Mouse (Mus musculus): ENCODE measurements around the gene Atp6v1g2.
A peak's percentile ranks its signal among the peaks of the same experiment; 100 is the strongest.

Gene Atp6v1g2

DNA sequence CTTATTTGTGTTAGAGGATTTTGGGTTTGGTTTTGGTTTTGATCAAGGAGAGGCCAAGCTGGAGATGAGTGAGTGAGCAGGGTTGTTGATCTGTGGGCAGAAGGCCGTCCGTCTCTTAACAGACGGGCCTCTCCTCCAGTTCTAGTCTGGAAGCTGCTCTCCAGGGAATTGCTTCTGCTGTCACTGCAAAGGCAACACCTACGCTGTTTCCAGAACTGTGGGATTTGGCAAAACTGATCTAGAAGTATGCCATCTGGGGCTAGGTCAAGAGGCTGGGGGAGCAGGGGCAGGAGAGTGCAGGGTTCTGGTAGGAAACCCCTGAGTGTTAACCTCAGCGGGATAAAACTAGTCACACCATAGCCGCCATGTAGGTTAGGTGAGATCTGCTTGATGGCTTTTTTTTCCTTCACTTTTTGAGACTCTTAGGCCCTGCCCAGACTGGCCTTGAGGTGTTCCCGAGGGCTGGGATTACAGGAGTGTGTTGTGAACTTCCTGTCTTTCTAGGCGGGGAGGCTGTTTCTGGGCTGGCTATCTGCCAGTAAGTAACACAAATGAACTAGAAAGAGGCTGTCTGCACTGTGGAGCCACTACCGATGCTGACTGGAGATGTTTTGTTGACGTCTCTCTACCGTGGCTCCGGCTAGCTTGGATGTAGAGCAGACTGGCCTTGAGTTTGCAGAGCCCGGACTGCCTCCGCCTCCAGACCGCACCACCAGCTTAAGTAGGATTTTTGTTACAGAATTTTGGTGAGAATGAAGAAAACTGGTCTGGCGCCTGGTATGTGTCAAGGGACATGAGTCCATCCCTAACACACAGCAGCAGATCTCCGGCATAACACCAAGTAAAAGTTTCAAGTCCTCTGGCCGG lies at the start of gene Atp6v1g2:
Gene Atp6v1g2, plus strand, starts transcription at position 547 of the 867 bp plus-strand sequence.
- no peak for DNase-seq (ENCODE audit: low spot score in 2 of 2)

DNA sequence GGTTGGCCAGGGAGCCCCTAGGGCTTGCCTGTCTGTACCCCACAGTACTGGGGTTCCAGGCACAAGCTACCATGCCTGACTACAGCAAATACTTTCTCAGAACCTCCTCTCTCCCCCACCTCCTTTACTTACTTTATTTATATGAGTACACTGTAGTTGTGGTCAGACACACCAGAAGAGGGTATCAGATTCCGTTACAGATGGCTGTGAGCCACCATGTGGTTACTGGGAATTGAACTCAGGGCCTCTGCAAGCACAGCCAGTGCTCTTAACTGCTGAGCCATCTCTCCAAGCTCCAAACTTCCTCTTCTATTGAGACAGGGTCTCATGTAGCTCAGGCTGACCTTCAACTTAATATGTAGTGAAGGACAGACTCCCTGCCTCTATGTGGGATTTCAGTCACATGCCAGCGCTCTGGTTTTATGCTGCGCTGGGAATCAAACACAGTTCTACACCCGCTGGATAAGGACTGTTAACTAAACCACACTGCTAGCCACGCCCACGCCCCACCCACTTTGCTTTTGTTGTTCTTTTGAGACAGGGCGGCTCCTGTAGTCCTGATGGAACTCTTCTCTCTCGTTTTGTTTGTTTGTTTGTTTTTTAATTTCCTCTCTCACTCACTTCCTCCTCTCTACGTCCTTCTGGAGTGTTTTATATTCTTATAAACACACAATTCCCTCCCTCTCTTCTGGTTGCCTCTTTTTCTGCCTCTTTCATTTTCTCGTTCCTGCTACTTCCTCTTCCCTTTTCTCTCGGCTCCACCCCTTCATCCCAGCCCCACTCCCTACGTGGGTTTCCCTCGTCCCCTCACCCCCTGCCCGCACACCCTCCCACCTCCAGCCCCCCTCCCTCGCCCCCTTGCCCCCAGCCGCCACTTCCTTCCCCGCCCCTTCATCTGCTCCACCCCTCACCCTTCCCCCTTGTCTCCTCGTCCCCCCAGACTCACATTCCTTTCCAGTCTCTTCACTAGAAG lies 47.5 kb upstream of the Atp6v1g2 start:
- peak in 1 of 2 experiments; percentile 51 for DNase-seq (ENCODE audit: low spot score in 2 of 2)

DNA sequence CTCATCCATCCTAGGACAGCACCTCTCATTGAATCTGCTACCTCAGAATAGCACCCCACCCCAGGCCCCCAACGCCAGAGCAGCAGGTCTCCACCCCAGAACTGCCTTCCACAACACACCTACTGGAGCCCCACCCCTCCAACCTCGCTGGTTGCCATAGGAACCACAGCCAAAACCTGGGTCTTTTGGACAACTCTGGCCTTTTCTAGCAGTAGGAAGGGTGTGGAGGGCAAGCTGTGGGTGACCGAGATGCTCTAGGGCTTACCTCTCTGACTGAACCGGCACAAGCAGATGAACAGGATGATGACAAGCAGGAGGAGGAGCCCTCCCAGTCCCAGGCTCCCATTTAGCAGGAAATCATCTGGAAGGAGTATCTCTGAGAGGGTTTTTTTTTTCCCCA lies 46.8 kb upstream of the Atp6v1g2 start:
- no peak for DNase-seq (ENCODE audit: low spot score in 2 of 2)

DNA sequence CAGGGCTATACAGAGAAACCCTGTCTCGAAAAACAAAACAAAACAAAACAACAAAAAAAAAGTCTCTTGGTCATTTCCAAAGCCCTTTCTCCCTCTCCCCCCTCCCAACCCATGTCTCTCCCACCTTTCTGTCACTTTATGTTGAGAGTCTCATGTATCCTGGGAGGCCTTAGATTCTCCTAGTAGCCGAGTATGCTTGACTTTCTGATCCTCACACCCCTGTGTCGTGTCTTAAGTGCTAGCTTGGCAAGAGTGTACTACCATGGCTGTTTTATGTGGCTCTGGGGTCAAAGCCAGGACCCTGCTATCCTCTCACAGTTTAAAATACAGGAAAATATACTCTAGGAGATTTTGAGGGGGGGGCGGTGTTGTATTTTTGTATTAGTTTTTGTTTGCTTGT lies 46.1 kb upstream of the Atp6v1g2 start:
- no peak for DNase-seq (ENCODE audit: low spot score in 2 of 2)

DNA sequence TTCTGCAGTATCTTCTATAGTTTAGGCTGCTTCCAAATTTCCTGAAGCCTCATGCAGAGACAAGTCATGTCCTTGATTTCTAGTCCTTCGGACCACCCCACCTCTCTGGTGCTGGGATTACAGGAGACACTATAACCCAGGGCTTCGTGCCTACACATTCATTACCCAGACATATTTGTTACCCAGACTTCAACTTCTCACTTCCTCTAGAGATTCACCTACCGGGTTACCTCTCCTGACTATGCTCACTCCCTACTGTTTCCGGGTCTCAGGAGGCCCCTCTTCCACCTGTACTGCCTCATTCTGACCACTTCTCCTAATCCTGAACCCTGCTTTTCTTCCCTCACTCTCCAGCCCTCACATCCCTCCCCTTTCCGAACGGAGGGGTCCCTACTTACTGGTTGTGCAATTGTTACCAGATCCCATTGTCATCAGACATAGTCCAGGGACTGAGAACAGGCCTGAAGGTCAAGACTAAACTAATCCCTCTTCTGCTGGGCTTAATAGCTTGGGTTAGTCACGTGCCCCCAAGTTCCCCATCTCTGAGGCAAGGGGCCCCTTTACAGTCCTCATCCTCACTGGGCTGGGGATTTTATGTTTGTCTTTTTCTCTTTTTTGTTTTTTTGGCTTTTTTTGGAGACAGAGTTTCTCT lies 45.4 kb upstream of the Atp6v1g2 start, which contains the start of gene Lst1:
Gene Lst1, minus strand, starts transcription at position 481 of the 652 bp plus-strand sequence.
- no peak for DNase-seq (ENCODE audit: low spot score in 2 of 2)

DNA sequence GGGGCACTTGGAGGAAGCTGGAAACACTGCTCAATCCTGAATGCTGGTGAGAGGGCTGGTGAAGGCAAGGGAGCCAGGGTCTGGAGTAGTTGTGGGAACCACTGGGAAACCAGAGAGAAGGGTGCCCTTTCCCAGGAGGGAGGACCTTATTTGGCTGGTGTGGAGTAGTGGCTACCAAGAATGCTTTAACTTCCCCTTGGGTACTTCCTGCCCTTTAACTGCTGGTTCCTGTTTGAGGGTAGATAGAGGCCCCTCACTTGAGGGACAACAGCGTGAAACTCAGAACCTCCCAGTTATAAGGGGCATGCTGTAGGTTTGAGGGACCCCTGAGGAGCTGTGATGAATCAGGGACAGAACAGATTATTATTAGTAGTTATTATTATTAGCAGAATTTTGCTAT lies 44.3 kb upstream of the Atp6v1g2 start:
- DNase-seq (ENCODE audit: low spot score in 2 of 2): no peak

DNA sequence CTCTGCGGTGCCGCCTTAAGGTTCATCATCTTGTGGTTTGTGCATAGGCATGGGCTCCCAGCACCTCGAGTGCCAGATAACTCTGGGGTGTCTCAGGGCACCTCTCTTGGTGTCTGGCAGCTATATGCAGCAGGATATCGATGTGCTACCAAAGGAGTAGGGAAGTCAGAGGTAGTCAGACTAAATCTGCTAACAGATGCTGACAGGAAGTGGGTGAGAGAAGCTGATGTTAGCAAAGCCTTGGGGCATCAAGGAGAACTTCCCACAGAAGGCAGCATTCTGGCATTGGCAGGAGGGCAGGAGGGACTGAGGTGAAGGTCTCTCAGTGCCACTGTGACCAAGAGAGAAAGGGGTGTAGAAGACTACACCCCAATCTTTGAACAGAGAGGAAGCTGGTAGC lies 43.4 kb upstream of the Atp6v1g2 start:
- DNase-seq (ENCODE audit: low spot score in 2 of 2): no peak

DNA sequence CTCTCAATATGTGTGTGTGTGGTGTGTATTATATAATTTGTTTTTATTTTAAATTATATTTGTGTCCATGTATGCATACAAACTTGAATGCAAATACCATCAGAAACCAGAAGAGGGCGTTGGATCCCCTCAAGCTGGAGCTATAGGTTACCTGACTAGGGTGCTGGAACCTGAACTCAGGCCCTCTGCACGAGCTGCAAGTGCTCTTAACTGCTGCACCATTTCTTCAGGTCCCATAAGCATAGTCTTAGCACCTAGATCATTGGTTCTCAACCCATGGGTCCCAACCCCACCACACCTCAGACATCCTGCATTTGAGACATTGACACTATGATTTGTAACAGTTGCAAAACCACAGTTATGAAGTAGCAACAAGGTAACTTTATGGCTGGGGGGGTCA lies 41.7 kb upstream of the Atp6v1g2 start:
- no peak for DNase-seq (ENCODE audit: low spot score in 2 of 2)

DNA sequence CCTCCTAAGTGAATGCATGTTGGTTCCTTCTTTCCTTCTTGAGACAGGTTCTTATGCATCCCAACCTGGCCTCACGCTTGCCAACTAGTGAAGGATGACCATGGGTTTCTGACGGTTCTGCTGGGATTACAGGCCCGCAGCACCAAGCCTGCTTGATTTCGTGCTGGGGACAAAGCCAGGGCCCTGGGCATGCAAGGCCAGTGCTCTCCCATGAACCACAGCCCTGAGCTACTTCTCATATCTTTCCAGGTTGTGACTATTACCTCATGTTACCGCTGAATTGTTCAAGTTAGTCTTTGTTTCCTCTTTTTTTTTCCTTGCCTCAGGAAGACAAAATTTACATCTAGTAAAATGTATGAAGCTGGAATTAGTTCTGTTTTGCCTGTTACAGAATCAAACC lies 40.5 kb upstream of the Atp6v1g2 start:
- no peak for DNase-seq (ENCODE audit: low spot score in 2 of 2)

DNA sequence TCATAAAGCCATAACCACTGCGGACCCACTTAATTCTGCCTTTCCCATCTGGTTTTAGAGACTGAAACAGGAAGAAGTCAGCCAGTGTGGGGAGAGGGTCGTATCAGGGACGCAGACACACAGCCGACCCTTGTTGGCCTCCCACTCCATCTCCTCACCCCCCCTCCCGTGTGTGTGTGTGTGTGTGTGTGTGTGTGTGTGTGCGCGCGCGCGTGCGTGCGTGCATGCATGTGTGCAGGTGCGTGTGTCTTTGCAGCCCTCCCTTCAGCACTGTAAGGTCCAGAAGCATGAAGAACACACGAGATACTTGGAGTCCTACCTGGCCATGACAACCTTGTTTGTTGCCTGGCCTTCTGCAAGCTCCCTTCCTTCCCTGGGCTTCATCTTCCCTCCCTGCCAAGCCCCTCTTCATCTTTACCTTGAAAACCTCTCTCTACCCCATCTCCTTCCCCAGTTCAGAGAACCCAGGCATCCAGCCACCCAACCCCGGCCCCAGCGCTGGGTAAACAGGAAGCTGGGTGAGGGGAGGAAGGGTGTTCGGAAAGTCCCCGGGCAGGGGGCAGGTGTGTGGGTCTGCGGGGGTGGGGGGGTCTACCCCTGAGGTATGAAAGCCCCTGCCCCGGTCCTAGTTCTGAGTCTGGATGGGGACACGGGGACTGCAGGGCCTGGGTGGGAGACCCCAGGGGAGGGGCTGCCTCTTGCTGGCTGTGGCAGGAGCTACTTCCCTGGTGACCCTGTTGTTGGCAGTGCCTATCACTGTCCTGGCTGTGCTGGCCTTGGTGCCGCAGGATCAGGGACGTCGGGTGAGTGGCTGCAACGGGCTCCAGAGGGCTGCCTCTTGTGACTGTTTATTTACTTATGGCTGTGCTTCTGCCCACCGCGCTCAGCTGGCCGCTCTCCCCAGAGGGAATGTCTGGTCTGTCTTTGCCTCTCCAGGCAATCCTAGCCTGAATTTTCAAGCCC lies 39.3 kb upstream of the Atp6v1g2 start, which contains the start of gene Ltb:
Gene Ltb, plus strand, starts transcription at position 559 of the 963 bp plus-strand sequence.
- no peak for DNase-seq (ENCODE audit: low spot score in 2 of 2)

DNA sequence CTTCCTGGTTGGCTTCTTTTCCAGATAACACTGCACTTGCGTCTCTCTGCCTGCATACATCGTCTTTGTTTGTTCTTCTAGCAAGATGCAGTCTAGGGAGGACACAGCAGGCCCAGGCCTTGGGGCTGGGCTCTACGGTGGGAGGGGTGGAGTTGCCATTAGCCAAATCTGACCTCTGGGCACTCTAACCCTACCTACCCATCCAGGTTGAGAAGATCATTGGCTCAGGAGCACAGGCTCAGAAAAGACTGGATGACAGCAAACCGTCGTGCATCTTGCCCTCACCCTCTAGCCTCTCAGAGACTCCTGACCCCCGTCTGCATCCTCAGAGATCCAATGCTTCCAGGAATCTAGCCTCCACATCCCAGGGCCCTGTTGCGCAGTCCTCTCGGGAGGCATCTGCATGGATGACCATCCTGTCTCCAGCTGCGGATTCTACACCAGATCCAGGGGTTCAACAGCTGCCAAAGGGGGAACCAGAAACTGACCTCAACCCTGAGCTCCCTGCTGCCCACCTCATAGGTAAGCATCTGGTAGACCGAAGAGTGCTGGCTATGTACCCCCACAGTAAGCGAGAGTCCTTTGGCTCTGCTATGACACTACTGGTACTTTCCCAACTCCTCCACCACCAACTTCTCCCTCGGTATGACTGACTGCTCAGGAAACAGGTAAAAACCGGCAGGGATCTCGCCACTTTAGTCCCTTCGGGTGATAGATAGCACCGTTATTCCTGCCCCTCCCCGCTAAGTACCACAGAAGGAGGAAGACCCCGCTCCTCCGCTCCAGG lies 38.4 kb upstream of the Atp6v1g2 start:
- DNase-seq (ENCODE audit: low spot score in 2 of 2): no peak

DNA sequence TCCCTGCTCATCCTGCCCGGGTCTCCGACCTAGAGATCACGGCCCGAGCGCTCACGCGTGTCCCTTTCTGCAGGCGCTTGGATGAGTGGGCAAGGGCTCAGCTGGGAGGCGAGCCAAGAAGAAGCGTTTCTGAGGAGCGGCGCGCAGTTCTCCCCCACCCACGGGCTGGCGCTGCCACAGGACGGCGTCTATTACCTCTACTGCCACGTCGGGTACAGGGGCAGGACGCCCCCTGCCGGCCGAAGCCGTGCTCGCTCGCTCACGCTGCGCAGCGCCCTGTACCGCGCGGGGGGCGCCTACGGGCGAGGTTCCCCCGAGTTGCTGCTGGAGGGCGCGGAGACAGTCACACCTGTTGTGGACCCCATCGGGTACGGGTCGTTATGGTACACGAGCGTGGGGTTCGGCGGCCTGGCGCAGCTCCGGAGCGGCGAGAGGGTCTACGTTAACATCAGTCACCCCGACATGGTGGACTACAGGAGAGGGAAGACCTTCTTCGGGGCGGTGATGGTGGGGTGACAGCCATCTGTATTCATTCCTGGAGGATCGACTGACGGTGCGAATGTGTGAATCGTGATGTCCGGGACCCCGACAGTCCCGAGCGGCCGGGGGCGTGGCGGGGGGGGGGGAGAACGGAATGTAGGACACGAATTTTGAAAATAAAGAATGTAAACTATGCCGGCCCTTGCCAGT lies 37.7 kb upstream of the Atp6v1g2 start:
- DNase-seq (ENCODE audit: low spot score in 2 of 2): peak; percentile 74 to 85

DNA sequence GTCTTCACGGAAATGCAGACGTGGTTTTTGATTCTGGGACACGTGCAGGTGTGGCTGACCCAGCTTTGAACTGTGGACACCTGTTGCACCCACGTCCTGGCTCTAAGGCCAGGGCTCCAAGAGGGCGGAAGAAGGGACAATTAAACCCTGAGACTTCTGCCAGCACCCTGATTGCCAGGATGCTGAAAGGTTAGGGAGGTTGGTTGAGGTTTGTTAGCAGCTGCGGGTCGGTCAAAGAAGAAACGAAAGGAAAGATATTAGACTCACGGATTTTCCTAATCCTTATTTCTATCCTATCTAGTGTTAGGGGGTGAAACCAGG lies 37.2 kb upstream of the Atp6v1g2 start:
- no peak for DNase-seq (ENCODE audit: low spot score in 2 of 2)

DNA sequence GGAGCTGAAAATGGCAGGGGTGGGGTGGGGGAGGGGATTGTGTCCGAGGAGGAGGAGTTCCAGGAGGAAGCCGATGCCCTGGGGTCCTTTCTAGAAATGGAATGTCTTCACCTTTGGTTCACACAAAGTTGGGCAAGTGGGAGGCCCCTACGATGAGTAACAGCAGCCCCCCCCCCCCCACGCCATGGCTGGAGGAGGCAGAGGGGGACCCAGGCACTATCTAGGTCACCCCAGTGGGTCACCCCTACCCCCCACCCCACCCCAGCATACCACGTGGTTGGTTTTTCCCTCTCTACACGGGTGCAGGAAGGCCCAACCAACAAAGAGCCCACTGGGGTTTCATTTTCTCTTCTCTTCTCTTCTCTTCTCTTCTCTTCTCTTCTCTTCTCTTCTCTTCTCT lies 36.3 kb upstream of the Atp6v1g2 start:
- no peak for DNase-seq (ENCODE audit: low spot score in 2 of 2)

DNA sequence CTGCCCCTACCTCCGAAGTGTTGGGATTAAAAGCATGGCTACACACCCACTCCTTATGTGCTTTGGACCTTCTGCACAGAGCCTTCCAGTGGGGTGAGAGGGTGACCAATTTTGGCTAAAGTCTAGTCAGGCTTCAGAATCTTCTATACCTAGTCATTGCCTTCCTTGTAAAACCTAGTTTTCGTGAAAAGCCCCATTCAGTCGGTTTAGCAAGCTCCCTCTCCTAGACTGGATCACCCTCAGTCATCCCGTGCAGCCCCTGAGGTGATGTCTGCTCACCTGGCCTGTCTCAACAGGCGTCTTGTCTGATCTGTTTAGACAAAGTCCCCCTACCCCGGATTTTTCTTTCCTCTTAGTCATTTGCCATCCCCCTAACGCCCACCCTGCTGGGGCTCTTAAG lies 35.4 kb upstream of the Atp6v1g2 start:
- DNase-seq (ENCODE audit: low spot score in 2 of 2): no peak

DNA sequence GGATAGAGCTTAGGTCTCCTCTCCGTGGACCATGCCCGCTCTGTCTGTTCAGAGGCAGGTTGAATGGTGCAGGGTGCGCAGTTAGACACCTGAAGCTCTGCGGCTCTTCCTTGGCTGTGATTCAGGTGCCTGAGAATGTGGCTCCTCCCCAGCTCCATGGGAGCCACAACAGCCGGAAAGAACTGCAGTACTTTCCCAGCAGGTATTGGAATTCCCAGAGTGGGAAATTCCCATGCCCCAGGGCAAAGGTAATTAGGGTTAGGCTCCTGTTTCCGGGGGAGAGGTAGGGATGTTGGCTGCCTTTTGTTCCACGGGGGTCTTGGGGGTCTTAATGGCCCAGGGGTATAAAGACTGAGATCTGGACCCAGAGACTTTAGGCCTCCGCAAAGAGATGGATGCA lies 34.5 kb upstream of the Atp6v1g2 start:
- DNase-seq (ENCODE audit: low spot score in 2 of 2): no peak

DNA sequence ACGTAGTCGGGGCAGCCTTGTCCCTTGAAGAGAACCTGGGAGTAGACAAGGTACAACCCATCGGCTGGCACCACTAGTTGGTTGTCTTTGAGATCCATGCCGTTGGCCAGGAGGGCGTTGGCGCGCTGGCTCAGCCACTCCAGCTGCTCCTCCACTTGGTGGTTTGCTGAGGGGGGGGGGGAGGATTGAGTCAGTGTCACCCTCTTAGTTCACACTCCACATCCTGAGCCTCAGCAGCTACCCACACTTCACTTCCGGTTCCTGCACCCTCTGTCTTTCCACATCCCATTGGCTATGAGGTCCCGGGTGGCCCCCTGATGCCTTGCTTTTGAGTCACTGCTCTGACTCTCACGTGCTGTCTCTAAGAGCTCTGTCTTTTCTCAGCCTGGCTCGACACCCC lies 33.1 kb upstream of the Atp6v1g2 start:
- no peak for DNase-seq (ENCODE audit: low spot score in 2 of 2)

DNA sequence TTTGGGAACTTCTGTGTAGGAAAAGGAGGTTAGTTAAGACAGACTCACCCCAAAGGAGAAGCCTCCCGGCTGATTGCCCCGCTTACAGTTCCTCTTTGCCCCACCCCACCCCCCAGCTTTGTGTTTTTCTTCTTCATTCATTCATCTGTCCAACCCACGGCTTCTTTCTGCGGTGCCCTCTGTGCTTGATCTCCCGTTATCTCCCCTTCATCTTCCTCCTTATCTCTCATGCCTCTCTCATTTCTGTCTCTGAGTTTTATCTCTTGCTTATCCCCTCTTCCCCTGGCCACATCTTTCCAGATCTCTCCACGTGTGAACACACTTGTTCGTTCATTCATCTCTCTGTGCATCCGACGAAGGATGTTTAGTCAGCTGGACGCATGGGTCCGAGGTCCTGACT lies 32.3 kb upstream of the Atp6v1g2 start:
- no peak for DNase-seq (ENCODE audit: low spot score in 2 of 2)

DNA sequence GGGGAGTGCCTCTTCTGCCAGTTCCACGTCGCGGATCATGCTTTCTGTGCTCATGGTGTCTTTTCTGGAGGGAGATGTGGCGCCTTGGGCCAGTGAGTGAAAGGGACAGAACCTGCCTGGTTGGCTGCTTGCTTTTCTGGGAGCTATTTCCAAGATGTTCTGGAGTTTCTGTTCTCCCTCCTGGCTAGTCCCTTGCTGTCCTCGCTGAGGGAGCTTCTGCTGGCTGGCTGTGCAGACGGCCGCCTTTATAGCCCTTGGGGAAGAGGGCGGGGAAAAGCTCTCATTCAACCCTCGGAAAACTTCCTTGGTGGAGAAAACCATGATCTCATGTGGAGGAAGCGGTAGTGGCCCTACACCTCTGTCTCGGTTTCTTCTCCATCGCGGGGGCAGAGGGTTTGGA lies 31.7 kb upstream of the Atp6v1g2 start, which contains the start of gene Tnf:
Gene Tnf, minus strand, starts transcription at position 221 of the 400 bp plus-strand sequence.
- DNase-seq (ENCODE audit: low spot score in 2 of 2): no peak

Measured in urinary bladder, postnatal 4 days (tissue).